Mouse (Mus musculus) kidney, embryonic 14.5 days (tissue): Measurements from ENCODE around the gene Ldlrad3. TPM values are rescaled to one million over a fixed set of nuclear protein-coding genes. Genes with fewer than 3 reads are reported as not detected.

Source experiments
- ATAC-seq: fragments of 200-750 bp; cut with Nextera tagmentation; 2 replicates; pipeline ENCODE4 v1.8.0; 2017; ENCODE audit warnings: moderate number of reproducible peaks, mild to moderate bottlenecking, moderate TSS enrichment, moderate library complexity; ENCODE audit not compliant: low FRiP score, low TSS enrichment
- H3K27ac ChIP-seq: fragments of 300-500 bp; sonication (generic); 2 replicates; pipeline ENCODE4 v1.5.1; 2014; ENCODE audit warnings: low read depth, mild to moderate bottlenecking, low read length, moderate library complexity, mixed read lengths
- H3K27me3 ChIP-seq: fragments of 300-500 bp; sonication (generic); 2 replicates; pipeline ENCODE4 v1.6.1; 2014; ENCODE audit warnings: mild to moderate bottlenecking, low read length; ENCODE audit not compliant: control insufficient read depth, insufficient read depth
- H3K36me3 ChIP-seq: fragments of 300-500 bp; sonication (generic); 2 replicates; pipeline ENCODE4 v1.6.1; 2014; ENCODE audit warnings: low read length, mixed read lengths; ENCODE audit not compliant: control insufficient read depth, insufficient read depth
- H3K4me1 ChIP-seq: fragments of 300-500 bp; sonication (generic); 2 replicates; pipeline ENCODE4 v1.6.1; 2014; ENCODE audit warnings: low read length, mixed read lengths; ENCODE audit not compliant: control insufficient read depth, insufficient read depth
- H3K4me2 ChIP-seq: fragments of 300-500 bp; sonication (generic); replicated peaks from 2 replicates; pipeline ENCODE4 v1.6.1; 2014; ENCODE audit warnings: low read depth, mild to moderate bottlenecking, low read length
- H3K4me3 ChIP-seq: fragments of 300-500 bp; sonication (generic); 2 replicates; pipeline ENCODE4 v1.5.1; 2014; ENCODE audit warnings: mild to moderate bottlenecking, low read length
- H3K9ac ChIP-seq: fragments of 300-500 bp; sonication (generic); 2 replicates; pipeline ENCODE4 v1.6.1; 2014; ENCODE audit warnings: low read depth, mild to moderate bottlenecking, low read length, moderate library complexity
- H3K9me3 ChIP-seq: fragments of 300-500 bp; sonication (generic); 2 replicates; pipeline ENCODE4 v1.6.1; 2016; ENCODE audit warnings: low read length; ENCODE audit not compliant: control insufficient read depth
- WGBS: fragments of 180-500 bp; shearing (Covaris S2); extraction: QIAGEN DNeasy Blood & Tissue Kit; methylation state at CpG from one replicate; pipeline ENCODE4 v1.1.7; 2014; 5-methylcytosine and 5-hydroxymethylcytosine counted together
- polyA plus RNA-seq: library from polyadenylated mRNA; unstranded; fragments of >200 nt; fragmentation: Nextera tagmentation; extraction: Ambion mirVana; gene quantifications from 2 replicates; pipeline ENCODE4 v1.2.1, GENCODE M21; 2014

Ldlrad3 gene
- polyA plus RNA-seq, 1 experiment from 2014 or later, result 39.2 TPM

DNA sequence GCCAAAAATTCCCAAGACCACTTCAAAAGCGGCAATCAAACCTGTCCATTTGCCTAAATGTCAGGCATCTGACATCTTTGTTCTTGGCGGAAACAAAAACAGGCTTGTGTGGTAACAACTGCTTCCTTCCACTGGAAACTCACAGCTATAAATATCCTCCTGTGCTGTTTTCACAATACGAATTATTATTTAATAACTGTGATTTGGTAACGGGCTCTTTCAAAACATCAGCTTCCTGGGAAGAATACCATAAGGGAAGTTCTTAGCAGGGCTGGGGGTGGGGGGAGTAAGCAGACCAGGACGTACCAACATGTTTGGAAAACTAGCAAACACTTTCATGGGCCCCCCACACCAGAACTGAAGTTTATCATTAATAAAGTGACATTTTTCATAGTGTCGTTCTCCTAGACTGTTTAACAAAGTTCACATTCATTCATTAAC is 31.4 kb downstream of the Ldlrad3 start:
- WGBS, result 28% methylated on average over 6 of the region's 6 CpGs
- H3K27ac ChIP-seq, result no peak overlapping the region; the same call in 1 of the 2 replicates

DNA sequence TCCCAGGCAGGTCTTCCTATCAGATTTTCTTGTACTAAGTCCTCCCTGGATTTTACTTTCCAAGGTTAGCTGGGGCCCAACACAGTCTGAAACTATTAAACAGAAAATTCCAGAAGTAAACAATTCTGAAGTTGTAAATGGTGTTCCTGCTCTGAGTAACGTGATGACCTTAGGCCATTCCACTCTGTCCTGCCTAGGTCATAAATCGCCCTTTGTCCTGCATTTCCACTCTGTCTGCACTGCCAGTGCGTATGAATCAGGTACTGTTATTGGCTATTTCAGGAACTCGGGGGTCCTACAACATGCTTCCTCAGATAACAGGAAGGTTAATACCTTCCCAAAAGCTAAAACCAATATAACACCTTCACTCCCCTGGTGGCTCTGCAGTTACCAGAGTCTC is 31.9 kb downstream of the Ldlrad3 start:
- Histone ChIP-seq H3K27ac (no peak overlapping the region), H3K4me1 (peaks cover 46% of the 10 kb centered on the region), H3K27me3 (no peaks in the 10 kb centered on the region), H3K9ac (no peak overlapping the region), H3K4me3 (no peak overlapping the region), H3K36me3 (no peaks in the 10 kb centered on the region), H3K9me3 (no peaks in the 10 kb centered on the region), H3K4me2 (no peak overlapping the region)
- WGBS, result 24% methylated on average over 4 of the region's 4 CpGs
- no peak for ATAC-seq

More for the DNA sequence above, 31.4 kb downstream of the Ldlrad3 start:
- no peaks in the 10 kb centered on the region for H3K27me3 ChIP-seq
- no peak overlapping the region for H3K4me2 ChIP-seq
- no peak overlapping the region for H3K4me3 ChIP-seq
- H3K9ac ChIP-seq, result no peak overlapping the region
- no peaks in the 10 kb centered on the region for H3K9me3 ChIP-seq
- ATAC-seq, result no peak
- H3K36me3 ChIP-seq, result no peaks in the 10 kb centered on the region
- H3K4me1 ChIP-seq, result peaks cover 46% of the 10 kb centered on the region

DNA sequence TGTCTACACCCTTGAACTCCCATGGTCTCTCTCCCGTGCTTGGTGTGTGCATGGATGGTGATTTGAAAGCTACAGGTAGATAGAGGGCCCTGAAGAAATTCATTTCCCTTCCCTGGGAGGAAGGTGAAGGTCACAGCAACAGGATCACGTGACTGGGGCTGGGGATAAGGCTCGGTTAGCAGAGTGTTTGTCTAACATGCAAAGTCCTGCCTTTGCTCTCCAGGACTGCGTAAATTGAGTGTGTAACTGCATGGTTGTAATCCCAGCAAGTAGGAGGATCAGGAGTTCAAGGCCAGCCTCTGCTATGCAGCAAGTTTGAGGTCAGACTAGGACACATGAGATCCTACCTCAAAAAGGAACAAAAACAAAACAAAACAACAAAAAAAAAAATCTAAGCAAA is 32.7 kb downstream of the Ldlrad3 start:
- no peak overlapping the region for H3K4me2 ChIP-seq
- H3K27me3 ChIP-seq, result no peaks in the 10 kb centered on the region
- H3K4me3 ChIP-seq, result no peak overlapping the region
- no peak overlapping the region for H3K27ac ChIP-seq
- 62% methylated on average over 4 of the region's 4 CpGs for WGBS
- H3K4me1 ChIP-seq, result peaks cover 46% of the 10 kb centered on the region
- H3K9ac ChIP-seq, result no peak overlapping the region
- H3K36me3 ChIP-seq, result no peaks in the 10 kb centered on the region
- H3K9me3 ChIP-seq, result no peaks in the 10 kb centered on the region
- no peak for ATAC-seq

DNA sequence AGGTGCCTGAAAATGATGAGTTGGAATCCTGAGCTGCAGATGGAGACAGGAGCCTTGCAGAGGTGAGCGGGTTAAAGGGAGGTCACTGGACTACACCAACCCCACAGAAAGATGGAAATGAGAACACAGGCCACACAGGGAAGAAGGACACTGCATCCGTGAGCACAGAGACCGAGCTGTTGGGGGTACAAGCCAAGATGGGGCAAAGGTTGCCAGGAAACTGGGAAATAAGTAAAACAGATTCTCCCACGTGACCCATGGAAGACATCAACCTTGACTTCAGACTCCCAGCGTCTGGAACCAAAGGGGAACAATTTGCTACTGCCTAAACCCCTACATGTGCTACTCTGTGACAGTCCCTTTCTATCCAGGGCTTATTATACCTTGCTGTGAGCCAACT is 33.3 kb downstream of the Ldlrad3 start:
- no peaks in the 10 kb centered on the region for H3K9me3 ChIP-seq
- no peak for ATAC-seq
- no peaks in the 10 kb centered on the region for H3K36me3 ChIP-seq
- H3K9ac ChIP-seq, result no peak overlapping the region
- H3K27me3 ChIP-seq, result no peaks in the 10 kb centered on the region
- H3K27ac ChIP-seq, result no peak overlapping the region
- peaks cover 52% of the 10 kb centered on the region for H3K4me1 ChIP-seq
- WGBS, result 66% methylated on average over 5 of the region's 5 CpGs
- H3K4me2 ChIP-seq, result no peak overlapping the region
- no peak overlapping the region for H3K4me3 ChIP-seq

DNA sequence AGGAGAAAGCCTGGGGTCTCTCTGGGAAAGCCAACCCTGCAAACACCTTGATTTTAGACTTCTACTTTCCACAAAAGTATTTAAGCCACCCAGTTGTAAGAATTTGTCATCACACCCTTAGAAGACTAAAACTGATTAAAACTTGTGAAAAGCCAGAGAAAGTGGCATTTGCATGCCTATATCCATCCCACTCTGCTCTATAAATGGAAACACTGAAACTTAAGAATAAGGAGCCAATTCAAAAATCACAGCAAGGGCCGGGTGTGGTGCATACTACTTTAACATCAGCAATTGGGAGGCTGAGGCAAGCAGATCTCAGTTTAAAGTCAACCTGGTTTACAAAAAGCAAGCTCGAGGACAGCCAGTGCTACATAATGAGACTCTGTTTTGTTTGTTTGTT is 37.1 kb downstream of the Ldlrad3 start:
- H3K9ac ChIP-seq, result no peak overlapping the region
- no peak overlapping the region for H3K4me2 ChIP-seq
- H3K27me3 ChIP-seq, result no peaks in the 10 kb centered on the region; the same call in 1 of the 2 replicates
- H3K27ac ChIP-seq, result no peak overlapping the region
- no peaks in the 10 kb centered on the region for H3K9me3 ChIP-seq
- no peak for ATAC-seq
- H3K4me1 ChIP-seq, result peaks cover 26% of the 10 kb centered on the region
- H3K4me3 ChIP-seq, result no peak overlapping the region
- 96% methylated on average over 2 of the region's 2 CpGs for WGBS
- no peaks in the 10 kb centered on the region for H3K36me3 ChIP-seq

DNA sequence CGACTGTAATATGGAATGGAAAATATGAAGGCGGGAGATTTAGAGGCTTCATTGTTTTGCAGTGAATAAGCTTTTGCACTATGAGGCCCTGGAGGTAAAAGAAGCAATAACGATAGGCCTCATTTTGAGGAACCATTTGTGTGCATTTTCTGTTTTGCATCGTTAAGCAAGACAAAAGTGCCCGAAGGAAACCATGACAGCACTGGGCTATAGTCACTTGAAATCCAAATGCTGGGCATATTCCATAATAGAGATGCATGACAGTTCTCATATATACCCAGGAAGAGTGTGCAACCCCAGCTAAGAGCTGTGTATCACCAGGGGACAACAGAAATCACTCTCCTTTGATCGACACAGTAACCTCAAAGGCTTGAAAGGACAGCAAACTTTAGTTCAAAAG is 38.1 kb downstream of the Ldlrad3 start:
- 65% methylated on average over 6 of the region's 6 CpGs for WGBS
- H3K4me1 ChIP-seq, result peaks cover 24% of the 10 kb centered on the region
- H3K27me3 ChIP-seq, result no peaks in the 10 kb centered on the region; the same call in 1 of the 2 replicates
- H3K36me3 ChIP-seq, result no peaks in the 10 kb centered on the region
- no peaks in the 10 kb centered on the region for H3K9me3 ChIP-seq
- no peak for ATAC-seq
- H3K4me3 ChIP-seq, result no peak overlapping the region
- no peak overlapping the region for H3K9ac ChIP-seq
- H3K27ac ChIP-seq, result no peak overlapping the region
- no peak overlapping the region for H3K4me2 ChIP-seq

DNA sequence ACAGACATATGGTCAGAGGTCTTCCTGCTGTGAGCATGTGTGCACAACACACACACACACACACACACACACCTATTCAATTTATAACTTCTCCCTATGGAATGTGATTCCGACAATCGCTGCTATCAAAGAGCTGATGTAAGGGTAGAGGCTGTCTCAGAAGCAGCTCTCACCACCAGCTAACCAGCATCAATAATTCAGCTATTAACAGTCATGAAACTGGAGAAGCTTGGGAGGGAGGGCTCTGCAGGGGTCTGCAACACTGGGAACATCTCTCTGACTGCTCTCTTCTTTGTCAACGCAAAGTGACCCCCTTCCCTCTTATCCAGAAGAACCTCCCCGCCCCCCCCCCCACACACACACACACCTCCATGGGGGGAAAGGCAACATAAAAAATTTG is 38.6 kb downstream of the Ldlrad3 start:
- Histone ChIP-seq H3K4me2 (no peak overlapping the region), H3K4me3 (no peak overlapping the region), H3K27ac (no peak overlapping the region), H3K27me3 (no peaks in the 10 kb centered on the region; the same call in 1 of the 2 replicates), H3K36me3 (no peaks in the 10 kb centered on the region), H3K9me3 (no peaks in the 10 kb centered on the region), H3K4me1 (peaks cover 27% of the 10 kb centered on the region), H3K9ac (no peak overlapping the region)
- WGBS, result 37% methylated on average over 4 of the region's 4 CpGs
- no peak for ATAC-seq

DNA sequence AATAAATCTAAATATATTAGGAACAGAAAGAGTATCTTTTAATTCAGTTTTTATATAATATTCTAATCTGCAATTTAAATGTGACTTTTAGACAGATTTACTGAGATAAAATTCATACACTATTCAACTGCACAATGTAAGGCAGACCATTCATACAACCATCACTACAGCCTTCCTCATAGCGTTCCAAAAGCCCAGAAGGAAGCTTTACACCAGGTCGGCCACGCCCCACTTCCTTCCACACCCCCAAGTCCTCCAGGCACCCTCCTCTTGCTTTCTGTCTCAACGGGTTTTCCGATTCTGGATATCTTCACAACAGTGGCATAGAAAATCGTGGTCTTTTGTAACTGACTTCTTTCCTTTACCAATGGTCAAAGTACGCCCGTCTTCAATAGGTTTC is 39.8 kb downstream of the Ldlrad3 start:
- Histone ChIP-seq H3K27ac (no peak overlapping the region), H3K9ac (no peak overlapping the region), H3K4me3 (no peak overlapping the region), H3K9me3 (no peaks in the 10 kb centered on the region), H3K27me3 (no peaks in the 10 kb centered on the region; the same call in 1 of the 2 replicates), H3K4me2 (no peak overlapping the region), H3K4me1 (peaks cover 33% of the 10 kb centered on the region), H3K36me3 (no peaks in the 10 kb centered on the region)
- 87% methylated on average over 8 of the region's 8 CpGs for WGBS
- no peak for ATAC-seq

DNA sequence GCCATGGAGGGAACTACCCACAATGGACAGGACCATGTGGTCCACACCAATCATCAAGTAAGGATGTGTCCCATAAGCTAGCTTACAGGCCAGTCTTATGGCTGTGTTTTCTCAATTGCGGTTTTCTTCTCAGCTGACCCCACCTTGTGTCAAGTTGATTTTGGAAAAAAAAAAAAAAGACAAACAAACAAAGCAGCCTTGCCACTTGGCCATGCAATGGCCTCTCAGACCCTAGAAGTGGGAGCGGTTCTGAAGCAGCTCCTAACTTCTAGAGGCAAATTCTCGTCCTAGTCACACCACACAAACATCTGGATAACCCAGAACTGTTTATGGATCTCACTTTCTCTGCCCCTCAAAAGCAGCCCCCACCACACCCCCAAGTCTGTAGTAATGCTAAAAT is 41.1 kb downstream of the Ldlrad3 start:
- H3K4me3 ChIP-seq, result no peak overlapping the region
- no peaks in the 10 kb centered on the region for H3K9me3 ChIP-seq
- no peak for ATAC-seq
- H3K36me3 ChIP-seq, result no peaks in the 10 kb centered on the region
- H3K27ac ChIP-seq, result no peak overlapping the region
- H3K4me1 ChIP-seq, result peaks cover 29% of the 10 kb centered on the region
- H3K4me2 ChIP-seq, result no peak overlapping the region
- WGBS, result 82% methylated on average over 3 of the region's 3 CpGs
- peaks cover 5% of the 10 kb centered on the region for H3K27me3 ChIP-seq
- H3K9ac ChIP-seq, result no peak overlapping the region
